Mouse (Mus musculus) lung, adult 2 months (tissue): ENCODE measurements at regions not wholly inside any gene's neighbourhood (a gene's known extent, or its start where the extent isn't known, plus 50 kb on each side); places are given as distances from the start of the nearest gene placed in this dataset.

Source experiments
- CTCF ChIP-seq: fragments of 200-500 bp; IDR thresholded peaks from 2 replicates; pipeline ENCODE4 v1.5.1; 2011; ENCODE audit warnings: mild to moderate bottlenecking, low read length, control low read depth; ENCODE audit not compliant: insufficient read depth
- POLR2A ChIP-seq: fragments of 200-500 bp; IDR thresholded peaks from 2 replicates; pipeline ENCODE4 v1.6.1; 2011; ENCODE audit warnings: low read depth, mild to moderate bottlenecking, control low read depth, low read length, borderline replicate concordance; ENCODE audit errors: extremely low read depth

GRCm38 (mm10) chr7:69062994-69063393, 314.0 kb upstream of the Arrdc4 start:
- TF ChIP-seq POLR2A (no peak), CTCF (no peak)
